Mouse (Mus musculus): ENCODE data around the gene Nanp.

Nanp gene

DNA sequence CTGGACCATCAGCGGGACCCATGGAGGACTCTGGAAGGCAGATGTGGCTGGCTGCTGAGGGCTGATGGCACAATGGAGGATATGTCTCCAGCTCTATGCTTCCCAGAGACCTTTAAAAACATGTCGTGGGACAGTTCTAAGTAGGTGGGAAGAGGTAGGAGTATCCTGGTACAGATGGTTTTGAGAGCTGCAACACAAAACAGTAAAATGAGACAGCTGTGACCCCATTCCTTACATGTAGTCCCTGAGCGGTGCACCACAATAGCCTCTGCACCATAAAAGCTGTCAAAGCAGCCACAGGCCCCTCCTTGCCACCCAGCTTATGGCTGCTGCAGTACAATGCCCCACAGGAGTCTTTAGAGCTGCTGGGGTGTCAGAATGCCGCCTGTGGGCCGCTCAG lies 41.6 kb downstream of the Nanp start:
- DNase-seq (ENCODE audit: low spot score in 2 of 2), result no peak

DNA sequence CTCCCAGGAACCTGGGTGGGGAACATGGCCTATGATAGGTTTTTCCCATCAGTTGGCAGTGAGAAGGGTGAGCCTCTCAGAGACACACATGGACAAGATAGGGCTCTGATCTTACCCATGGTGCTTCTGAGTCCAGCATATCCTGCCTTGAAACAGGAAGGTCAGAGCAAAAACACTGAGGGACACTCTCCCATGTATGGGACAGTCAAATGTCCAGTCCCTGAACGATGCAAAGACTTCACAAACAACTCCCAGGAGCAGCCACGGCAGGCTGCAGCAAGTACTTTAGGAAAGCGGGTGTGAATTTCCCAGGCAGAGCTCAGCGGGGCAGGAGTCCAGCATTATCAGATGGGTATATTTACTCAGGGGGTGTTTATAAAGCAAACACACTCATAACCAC lies 43.9 kb downstream of the Nanp start:
- DNase-seq (ENCODE audit: low spot score in 2 of 2), result no peak

DNA sequence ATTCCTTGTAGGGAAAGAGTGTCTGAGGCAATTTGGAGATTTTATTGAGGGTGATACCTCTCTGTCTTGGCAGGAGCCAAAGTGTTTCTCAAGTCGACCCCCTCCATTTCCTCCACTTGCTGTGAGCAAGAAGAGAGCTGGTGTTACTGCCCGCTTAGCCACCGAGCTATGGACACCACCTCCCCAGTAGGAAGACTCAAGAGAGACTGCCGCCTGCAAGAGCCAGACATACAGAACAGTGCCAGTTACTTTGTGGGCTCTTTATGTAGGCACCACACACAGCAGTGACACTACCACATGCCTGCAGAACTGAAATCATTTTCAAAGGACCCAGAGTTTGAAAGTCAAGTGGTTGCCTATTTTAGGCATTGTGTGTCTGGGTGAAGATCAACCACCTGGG lies 48.1 kb downstream of the Nanp start:
- no peak for DNase-seq (ENCODE audit: low spot score in 2 of 2)

DNA sequence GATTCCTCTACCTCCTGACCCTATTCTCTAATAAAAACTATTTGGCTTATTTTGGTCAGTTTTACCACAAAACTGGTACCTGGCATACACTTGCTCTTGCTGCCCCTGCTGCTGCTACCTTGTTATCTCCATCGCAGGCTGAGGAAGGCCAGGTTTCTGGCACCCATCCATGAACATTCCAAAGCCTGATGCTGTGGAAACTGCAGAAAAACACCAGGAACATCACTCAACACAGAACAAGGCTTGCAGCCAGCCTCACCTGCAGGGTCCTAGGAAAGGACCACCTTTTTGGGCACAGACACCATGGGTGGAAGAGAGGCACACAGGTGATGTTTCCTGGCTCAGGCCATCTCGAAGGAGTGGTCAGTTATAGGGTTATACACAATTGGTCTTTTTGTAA lies 48.7 kb downstream of the Nanp start:
- DNase-seq (ENCODE audit: low spot score in 2 of 2), result no peak

DNA sequence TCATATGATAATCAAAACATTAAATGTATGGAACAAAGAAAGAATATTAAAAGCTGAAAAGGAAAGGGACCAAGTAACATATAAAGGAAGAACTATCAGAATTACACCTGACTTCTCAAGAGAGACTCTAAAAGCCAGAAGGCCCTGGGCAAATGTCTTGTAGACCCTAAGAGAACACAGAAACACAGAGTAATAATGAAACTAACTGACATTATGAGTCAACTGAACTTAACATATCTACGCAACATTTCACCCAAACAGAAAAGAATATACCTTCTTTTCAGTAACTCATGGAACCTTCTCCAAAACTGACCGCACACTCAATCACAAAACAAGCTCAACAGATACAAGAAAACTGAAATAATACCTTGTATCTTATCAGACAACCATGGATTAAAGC lies 53.8 kb downstream of the Nanp start:
- DNase-seq (ENCODE audit: low spot score in 2 of 2), result no peak

DNA sequence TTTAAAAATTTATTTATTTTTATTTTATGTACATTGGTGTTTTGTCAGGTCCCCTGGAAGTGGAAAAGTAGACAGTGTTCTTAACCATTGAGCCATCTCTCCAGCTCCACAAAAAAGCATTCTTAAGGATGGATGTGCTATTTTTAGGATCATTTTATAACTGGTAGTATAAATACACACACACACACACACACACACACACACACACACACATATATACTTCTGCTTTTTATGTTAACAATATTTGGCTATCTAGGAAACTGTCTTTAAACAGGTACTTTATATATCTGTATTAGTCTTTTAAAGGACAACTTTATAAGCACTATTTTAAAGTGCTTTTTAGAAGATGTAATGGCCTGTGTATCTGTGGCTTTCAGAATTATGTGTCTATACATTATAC lies 57.1 kb downstream of the Nanp start:
- DNase-seq (ENCODE audit: low spot score in 2 of 2), result no peak

DNA sequence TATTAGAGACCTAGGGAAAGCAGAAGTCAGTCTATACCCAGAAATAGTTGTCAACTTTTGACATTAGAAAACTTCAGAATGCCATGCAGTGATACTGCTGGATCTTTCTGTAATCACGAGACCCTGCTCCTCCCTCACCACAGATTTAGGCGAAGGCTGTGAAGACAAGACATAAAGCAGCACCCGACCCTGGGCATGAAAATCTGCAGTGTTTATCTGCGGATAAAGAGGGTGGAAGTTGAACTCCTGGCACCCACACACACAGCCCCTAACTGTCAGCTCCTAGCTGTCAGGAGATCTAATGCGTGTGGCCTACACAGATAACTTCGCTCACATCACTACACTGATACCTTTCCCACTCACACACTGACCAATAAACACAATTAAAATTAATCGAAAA lies 57.7 kb downstream of the Nanp start:
- DNase-seq (ENCODE audit: low spot score in 2 of 2), result no peak

DNA sequence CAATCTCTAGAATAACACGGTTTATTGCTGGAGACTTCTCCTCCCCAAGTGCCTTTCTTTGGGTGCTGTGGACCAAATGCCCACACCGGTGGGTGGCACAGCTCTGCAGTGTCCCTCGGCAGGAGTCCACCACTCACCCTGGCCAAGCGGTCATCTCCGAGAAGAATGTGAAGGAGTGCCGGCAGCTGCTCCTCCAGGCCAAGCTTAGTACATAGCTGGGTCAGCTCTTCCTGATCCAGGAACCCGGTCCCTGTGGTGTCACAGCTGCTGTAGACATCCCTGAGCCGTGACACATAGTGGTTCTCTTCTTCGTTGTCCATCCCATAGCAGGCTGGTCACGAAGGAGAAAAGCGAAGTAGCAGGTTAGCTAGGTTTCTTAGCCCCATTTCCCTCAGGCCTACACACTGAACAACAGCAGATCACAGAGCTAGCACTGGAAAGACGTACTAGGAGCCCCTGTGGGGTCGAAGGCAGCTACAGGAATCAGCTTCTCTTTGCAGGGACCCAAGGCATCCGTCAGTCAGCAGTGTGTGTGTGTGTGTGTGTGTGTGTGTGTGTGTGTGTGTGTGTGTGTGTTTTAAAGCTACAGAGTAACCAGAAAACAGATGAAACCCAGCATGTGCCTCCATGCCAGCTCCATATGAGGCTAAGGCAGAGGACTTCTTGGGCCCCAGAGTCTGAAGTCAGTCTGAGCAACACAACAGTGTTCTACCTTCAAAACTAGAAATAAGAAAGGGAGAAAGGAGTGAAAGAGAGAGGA lies 59.2 kb downstream of the Nanp start:
- no peak for DNase-seq (ENCODE audit: low spot score in 2 of 2)

All from frontal cortex, postnatal 25 days (tissue).